Mouse (Mus musculus) olfactory bulb, adult 2 months (tissue): ENCODE measurements around the gene Gm9887.

Experiments
- CTCF ChIP-seq: fragments of 200-500 bp; IDR thresholded peaks from 2 replicates; pipeline ENCODE4 v1.5.1; 2012; ENCODE audit warnings: low read depth, mild to moderate bottlenecking, low read length, moderate library complexity; ENCODE audit not compliant: insufficient read depth
- POLR2A ChIP-seq: fragments of 200-500 bp; IDR thresholded peaks from 2 replicates; pipeline ENCODE4 v1.6.1; 2012; ENCODE audit warnings: mild to moderate bottlenecking, low read depth, low read length, moderate library complexity; ENCODE audit not compliant: insufficient read depth

GRCm38 (mm10) chr12:69356546-69357299, 15.5 kb downstream of the Gm9887 start, which contains the start of gene Nemf:
- TF ChIP-seq POLR2A (peak; percentile 64; the same call in 1 of the 2 replicates), CTCF (no peak)
